Mouse (Mus musculus): Measurements from ENCODE around the gene Ankrd54. TPM values are rescaled to one million over a fixed set of nuclear protein-coding genes. Genes with fewer than 3 reads are reported as not detected.

Ankrd54 gene
- polyA plus RNA-seq, 1 experiment from 2014 or later, result 20.2 TPM

- no peak for ATAC-seq (ENCODE audit: insufficient number of reproducible peaks, insufficient read depth, low FRiP score, low read depth)
- WGBS, result 77% methylated on average over 2 of the region's 2 CpGs
- Histone ChIP-seq H3K4me2 (ENCODE audit: low read length) (no peak overlapping the region), H3K4me3 (ENCODE audit: control insufficient read depth in 1 of 2, insufficient read depth in 1 of 2, low read depth in 1 of 2, low read length in 2 of 2) (no peak overlapping the region), H3K36me3 (ENCODE audit: control insufficient read depth, insufficient read depth, low read length) (peaks cover 35% of the 10 kb centered on the region), H3K27ac (replicated peaks in 1 of 2; ENCODE audit: control insufficient read depth in 1 of 2, insufficient read depth in 1 of 2, low read depth in 2 of 2, low read length in 2 of 2) (no peak overlapping the region), H3K27me3 (ENCODE audit: control insufficient read depth, insufficient read depth, low read length) (no peaks in the 10 kb centered on the region), H3K9me3 (ENCODE audit: control insufficient read depth, low read length) (no peaks in the 10 kb centered on the region), H3K9ac (ENCODE audit: low read length) (no peak overlapping the region), H3K4me1 (ENCODE audit: control insufficient read depth in 2 of 2, insufficient read depth in 2 of 2, low read length in 2 of 2) (peaks cover 0 to 3% of the 10 kb centered on the region in 2 experiments; a peak in 1 of 4 replicates)
Observed at GRCm38 (mm10) chr15:79050964-79051363, 11.7 kb downstream of the Ankrd54 start.

- Histone ChIP-seq H3K27me3 (ENCODE audit: control insufficient read depth, insufficient read depth, low read length) (no peaks in the 10 kb centered on the region; the same call in 1 of the 2 replicates), H3K4me3 (ENCODE audit: control insufficient read depth in 1 of 2, insufficient read depth in 1 of 2, low read depth in 1 of 2, low read length in 2 of 2) (no peak overlapping the region), H3K9me3 (ENCODE audit: control insufficient read depth, low read length) (no peaks in the 10 kb centered on the region), H3K9ac (ENCODE audit: low read length) (no peak overlapping the region), H3K4me1 (ENCODE audit: control insufficient read depth in 2 of 2, insufficient read depth in 2 of 2, low read length in 2 of 2) (peaks cover 0 to 3% of the 10 kb centered on the region in 2 experiments; a peak in 1 of 4 replicates), H3K36me3 (ENCODE audit: control insufficient read depth, insufficient read depth, low read length) (peaks cover 28% of the 10 kb centered on the region), H3K27ac (replicated peaks in 1 of 2; ENCODE audit: control insufficient read depth in 1 of 2, insufficient read depth in 1 of 2, low read depth in 2 of 2, low read length in 2 of 2) (no peak overlapping the region), H3K4me2 (ENCODE audit: low read length) (no peak overlapping the region)
- 59% methylated on average over 9 of the region's 9 CpGs for WGBS
- no peak for ATAC-seq (ENCODE audit: insufficient number of reproducible peaks, insufficient read depth, low FRiP score, low read depth)
Observed at GRCm38 (mm10) chr15:79050160-79050845, 12.4 kb downstream of the Ankrd54 start.

- no peak overlapping the region for H3K4me3 ChIP-seq (ENCODE audit: control insufficient read depth in 1 of 2, insufficient read depth in 1 of 2, low read depth in 1 of 2, low read length in 2 of 2)
- H3K36me3 ChIP-seq (ENCODE audit: control insufficient read depth, insufficient read depth, low read length), result peaks cover 7% of the 10 kb centered on the region
- ATAC-seq (ENCODE audit: insufficient number of reproducible peaks, insufficient read depth, low FRiP score, low read depth), result no peak
- 69% methylated on average over 4 of the region's 4 CpGs for WGBS
- no peak overlapping the region for H3K9ac ChIP-seq (ENCODE audit: low read length)
- peaks cover 3% of the 10 kb centered on the region in 2 experiments; a peak in 3 of 4 replicates for H3K4me1 ChIP-seq (ENCODE audit: control insufficient read depth in 2 of 2, insufficient read depth in 2 of 2, low read length in 2 of 2)
- peaks cover 8% of the 10 kb centered on the region for H3K27me3 ChIP-seq (ENCODE audit: control insufficient read depth, insufficient read depth, low read length)
- no peak overlapping the region for H3K4me2 ChIP-seq (ENCODE audit: low read length)
- no peak overlapping the region for H3K27ac ChIP-seq (replicated peaks in 1 of 2; ENCODE audit: control insufficient read depth in 1 of 2, insufficient read depth in 1 of 2, low read depth in 2 of 2, low read length in 2 of 2)
- H3K9me3 ChIP-seq (ENCODE audit: control insufficient read depth, low read length), result no peaks in the 10 kb centered on the region
Observed at GRCm38 (mm10) chr15:79048186-79048585, 14.5 kb downstream of the Ankrd54 start.

GRCm38 (mm10) chr15:79044837-79045236 is 17.9 kb downstream of the Ankrd54 start:
- Histone ChIP-seq H3K27me3 (ENCODE audit: control insufficient read depth, insufficient read depth, low read length) (peaks cover 41% of the 10 kb centered on the region), H3K36me3 (ENCODE audit: control insufficient read depth, insufficient read depth, low read length) (no peaks in the 10 kb centered on the region), H3K9me3 (ENCODE audit: control insufficient read depth, low read length) (no peaks in the 10 kb centered on the region), H3K4me1 (ENCODE audit: control insufficient read depth in 2 of 2, insufficient read depth in 2 of 2, low read length in 2 of 2) (peaks cover 5 to 22% of the 10 kb centered on the region in 2 experiments; a peak in 3 of 4 replicates), H3K4me2 (ENCODE audit: low read length) (no peak overlapping the region), H3K4me3 (ENCODE audit: control insufficient read depth in 1 of 2, insufficient read depth in 1 of 2, low read depth in 1 of 2, low read length in 2 of 2) (no peak overlapping the region), H3K27ac (replicated peaks in 1 of 2; ENCODE audit: control insufficient read depth in 1 of 2, insufficient read depth in 1 of 2, low read depth in 2 of 2, low read length in 2 of 2) (no peak overlapping the region), H3K9ac (ENCODE audit: low read length) (no peak overlapping the region)
- no peak for ATAC-seq (ENCODE audit: insufficient number of reproducible peaks, insufficient read depth, low FRiP score, low read depth)
- WGBS, result 43% methylated on average over 4 of the region's 4 CpGs

- Histone ChIP-seq H3K4me3 (ENCODE audit: control insufficient read depth in 1 of 2, insufficient read depth in 1 of 2, low read depth in 1 of 2, low read length in 2 of 2) (peak overlapping the region; percentile 56 to 57), H3K9ac (ENCODE audit: low read length) (peak overlapping the region; percentile 59), H3K27ac (replicated peaks in 1 of 2; ENCODE audit: control insufficient read depth in 1 of 2, insufficient read depth in 1 of 2, low read depth in 2 of 2, low read length in 2 of 2) (no peak overlapping the region), H3K27me3 (ENCODE audit: control insufficient read depth, insufficient read depth, low read length) (peaks cover 46% of the 10 kb centered on the region), H3K36me3 (ENCODE audit: control insufficient read depth, insufficient read depth, low read length) (no peaks in the 10 kb centered on the region), H3K4me2 (ENCODE audit: low read length) (peak overlapping the region; percentile 93), H3K4me1 (ENCODE audit: control insufficient read depth in 2 of 2, insufficient read depth in 2 of 2, low read length in 2 of 2) (peaks cover 9 to 28% of the 10 kb centered on the region in 2 experiments), H3K9me3 (ENCODE audit: control insufficient read depth, low read length) (no peaks in the 10 kb centered on the region)
- ATAC-seq (ENCODE audit: insufficient number of reproducible peaks, insufficient read depth, low FRiP score, low read depth), result no peak
- WGBS, result under 1% methylated on average over 95 of the region's 105 CpGs
Observed at GRCm38 (mm10) chr15:79042721-79043491, 19.8 kb downstream of the Ankrd54 start.

GRCm38 (mm10) chr15:79041585-79041984 is 21.1 kb downstream of the Ankrd54 start, which contains the start of gene Galr3:
Gene Galr3, plus strand, starts transcription at chr15:79041885.
- Histone ChIP-seq H3K27me3 (ENCODE audit: control insufficient read depth, insufficient read depth, low read length) (peaks cover 46% of the 10 kb centered on the region), H3K4me1 (ENCODE audit: control insufficient read depth in 2 of 2, insufficient read depth in 2 of 2, low read length in 2 of 2) (peaks cover 10 to 28% of the 10 kb centered on the region in 2 experiments), H3K4me3 (ENCODE audit: control insufficient read depth in 1 of 2, insufficient read depth in 1 of 2, low read depth in 1 of 2, low read length in 2 of 2) (peak within 1 kb of the TSS; percentile 56 to 57), H3K36me3 (ENCODE audit: control insufficient read depth, insufficient read depth, low read length) (no peaks in the 10 kb centered on the region), H3K9me3 (ENCODE audit: control insufficient read depth, low read length) (no peaks in the 10 kb centered on the region), H3K9ac (ENCODE audit: low read length) (peak within 1 kb of the TSS; percentile 59), H3K27ac (replicated peaks in 1 of 2; ENCODE audit: control insufficient read depth in 1 of 2, insufficient read depth in 1 of 2, low read depth in 2 of 2, low read length in 2 of 2) (no peak within 1 kb of the TSS), H3K4me2 (ENCODE audit: low read length) (peak within 1 kb of the TSS; percentile 93)
- ATAC-seq (ENCODE audit: insufficient number of reproducible peaks, insufficient read depth, low FRiP score, low read depth), result no peak
- 73% methylated on average over 6 of the region's 6 CpGs for WGBS

GRCm38 (mm10) chr15:79040501-79041416 is 21.9 kb downstream of the Ankrd54 start:
- peak overlapping the region; percentile 12 to 20; a peak in 2 of 4 replicates for H3K4me3 ChIP-seq (ENCODE audit: control insufficient read depth in 1 of 2, insufficient read depth in 1 of 2, low read depth in 1 of 2, low read length in 2 of 2)
- peaks cover 10 to 28% of the 10 kb centered on the region in 2 experiments for H3K4me1 ChIP-seq (ENCODE audit: control insufficient read depth in 2 of 2, insufficient read depth in 2 of 2, low read length in 2 of 2)
- no peaks in the 10 kb centered on the region for H3K36me3 ChIP-seq (ENCODE audit: control insufficient read depth, insufficient read depth, low read length)
- no peaks in the 10 kb centered on the region for H3K9me3 ChIP-seq (ENCODE audit: control insufficient read depth, low read length)
- no peak for ATAC-seq (ENCODE audit: insufficient number of reproducible peaks, insufficient read depth, low FRiP score, low read depth)
- H3K9ac ChIP-seq (ENCODE audit: low read length), result peak overlapping the region; percentile 26; the same call in 1 of the 2 replicates
- peak overlapping the region; percentile 59 for H3K4me2 ChIP-seq (ENCODE audit: low read length)
- no peak overlapping the region for H3K27ac ChIP-seq (replicated peaks in 1 of 2; ENCODE audit: control insufficient read depth in 1 of 2, insufficient read depth in 1 of 2, low read depth in 2 of 2, low read length in 2 of 2)
- 17% methylated on average over 24 of the region's 24 CpGs for WGBS
- peaks cover 46% of the 10 kb centered on the region for H3K27me3 ChIP-seq (ENCODE audit: control insufficient read depth, insufficient read depth, low read length)
